Mouse (Mus musculus) heart, embryonic 16.5 days (tissue): Measurements from ENCODE around the gene Tnfrsf9. TPM values are rescaled to one million over a fixed set of nuclear protein-coding genes. Genes with fewer than 3 reads are reported as not detected.
"Not testable (repeated sequence)": the region's sequence is repeated elsewhere in the genome, so short reads cannot be mapped to it uniquely, and the experiment has no call there.

Experiments
- ATAC-seq: fragments of 200-750 bp; cut with Nextera tagmentation; replicated peaks from 2 replicates; pipeline ENCODE4 v1.8.0; 2017; ENCODE audit warnings: moderate number of reproducible peaks; ENCODE audit not compliant: insufficient read depth, low FRiP score; ENCODE audit errors: extremely low read depth
- H3K27ac ChIP-seq: fragments of 300-500 bp; sonication (generic); 2 replicates; pipeline ENCODE4 v1.5.1; 2014; ENCODE audit warnings: mild to moderate bottlenecking, low read length, control low read depth, moderate library complexity
- H3K27me3 ChIP-seq: fragments of 300-500 bp; sonication (generic); 2 replicates; pipeline ENCODE4 v1.6.1; 2014; ENCODE audit warnings: low read length, mixed read lengths; ENCODE audit not compliant: control insufficient read depth, insufficient read depth
- H3K36me3 ChIP-seq: fragments of 300-500 bp; sonication (generic); 2 replicates; pipeline ENCODE4 v1.6.1; 2014; ENCODE audit not compliant: control insufficient read depth, insufficient read depth
- H3K4me1 ChIP-seq: fragments of 300-500 bp; sonication (generic); 2 replicates; pipeline ENCODE4 v1.6.1; 2014; ENCODE audit warnings: low read length, mixed read lengths; ENCODE audit not compliant: control insufficient read depth, insufficient read depth
- H3K4me2 ChIP-seq: fragments of 300-500 bp; sonication (generic); 2 replicates; pipeline ENCODE4 v1.6.1; 2014; ENCODE audit warnings: low read depth, mild to moderate bottlenecking, control low read depth, low read length
- H3K4me3 ChIP-seq: fragments of 300-500 bp; sonication (generic); 2 replicates; pipeline ENCODE4 v1.5.1; 2014; ENCODE audit warnings: mild to moderate bottlenecking, control low read depth, low read length
- H3K9ac ChIP-seq: fragments of 300-500 bp; sonication (generic); 2 replicates; pipeline ENCODE4 v1.6.1; 2014; ENCODE audit warnings: low read length, control low read depth
- H3K9me3 ChIP-seq: fragments of 300-500 bp; sonication (generic); replicated peaks from 2 replicates; pipeline ENCODE4 v1.6.1; 2016; ENCODE audit warnings: low read length; ENCODE audit not compliant: control insufficient read depth
- WGBS: fragments of 180-500 bp; shearing (Covaris S2); extraction: QIAGEN DNeasy Blood & Tissue Kit; methylation state at CpG from one replicate; pipeline ENCODE4 v1.1.7; 2014; 5-methylcytosine and 5-hydroxymethylcytosine counted together
- polyA plus RNA-seq: library from polyadenylated mRNA; unstranded; fragments of >200 nt; fragmentation: Nextera tagmentation; extraction: Ambion mirVana; gene quantifications from 2 replicates; pipeline ENCODE4 v1.2.1, GENCODE M21; 2015

Gene Tnfrsf9
- polyA plus RNA-seq, 1 experiment from 2014 or later: 2.9 TPM

DNA sequence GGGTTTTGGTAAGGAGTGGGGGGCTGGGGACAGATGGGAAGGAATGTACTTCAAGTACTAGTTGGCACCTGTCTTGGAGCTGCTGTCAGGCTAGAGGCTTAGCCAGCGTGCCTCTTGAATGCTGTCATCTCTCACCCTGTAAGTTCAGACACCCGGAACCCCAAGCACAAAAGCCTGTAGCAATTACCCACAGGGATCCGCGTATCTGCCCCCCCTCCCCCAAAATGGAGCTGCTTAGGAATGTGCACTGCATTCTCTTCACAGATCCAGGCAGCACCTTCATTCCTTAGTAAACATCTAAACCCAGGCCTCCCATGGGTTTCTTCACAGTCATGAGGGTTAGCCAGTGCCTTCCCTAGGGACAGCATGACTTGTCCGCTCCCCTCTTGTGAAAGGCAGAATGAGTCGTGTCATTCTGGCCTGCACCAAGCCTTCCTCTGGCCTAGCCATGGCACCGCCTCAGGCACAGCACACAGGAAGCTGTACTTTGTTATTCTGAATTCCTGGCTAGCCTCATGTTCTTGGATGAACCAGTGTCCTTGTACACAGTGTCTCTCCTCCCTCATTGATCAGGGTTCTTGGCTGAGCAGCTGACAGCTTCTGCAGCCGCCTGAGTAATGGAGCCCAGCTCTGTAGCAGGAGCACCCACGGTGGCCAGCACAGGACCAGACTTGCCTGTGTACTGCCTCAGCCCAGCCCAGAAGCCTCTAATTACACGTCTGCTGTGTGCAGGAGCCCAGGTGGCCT lies 42.8 kb upstream of the Tnfrsf9 start:
- 0 out of 2 replicates have a peak overlapping the region, but pooled peaks have one; percentile 7 for H3K4me2 ChIP-seq

DNA sequence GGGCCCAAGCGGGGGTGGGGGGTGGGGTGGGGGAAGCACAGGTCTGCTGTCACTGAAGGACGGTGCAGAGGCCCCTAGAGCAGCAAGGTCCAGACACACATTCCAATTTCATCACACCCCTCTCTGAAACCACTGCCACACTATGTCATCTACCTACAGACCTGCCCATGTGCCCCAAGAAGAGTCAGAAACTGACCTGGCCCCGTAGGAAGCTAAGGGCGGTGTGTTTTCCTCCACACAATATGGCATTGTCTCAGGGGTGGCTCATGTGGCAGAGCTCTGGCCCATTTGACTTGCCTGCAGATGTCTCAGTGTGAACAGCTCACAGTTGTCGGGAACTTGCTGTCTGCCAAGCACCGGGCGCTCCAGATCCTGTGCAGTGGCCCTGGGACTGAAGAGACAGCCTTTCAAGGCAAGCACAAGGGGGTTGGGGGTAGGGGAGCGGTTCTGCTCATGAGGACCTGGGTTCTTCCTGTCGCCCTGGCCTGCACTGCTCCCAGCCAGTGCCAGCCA lies 42.2 kb upstream of the Tnfrsf9 start:
- peak overlapping the region; percentile 69 for H3K27ac ChIP-seq
- 0 out of 2 replicates have a peak, but pooled peaks have one; percentile 18 for ATAC-seq
- WGBS: 36% methylated on average over 9 of the region's 9 CpGs
- peaks cover 25% of the 10 kb centered on the region for H3K4me1 ChIP-seq
- H3K4me3 ChIP-seq: no peak overlapping the region
- H3K9me3 ChIP-seq: no peaks in the 10 kb centered on the region
- peak overlapping the region; percentile 17; the same call in 1 of the 2 replicates for H3K9ac ChIP-seq
- H3K36me3 ChIP-seq: peaks cover 2% of the 10 kb centered on the region; the same call in 1 of the 2 replicates
- no peaks in the 10 kb centered on the region for H3K27me3 ChIP-seq
- H3K4me2 ChIP-seq: no peak overlapping the region

More for the DNA sequence above, 42.8 kb upstream of the Tnfrsf9 start:
- Histone ChIP-seq H3K9me3 (no peaks in the 10 kb centered on the region), H3K4me3 (no peak overlapping the region), H3K4me1 (peaks cover 25% of the 10 kb centered on the region), H3K27ac (peak overlapping the region; percentile 69), H3K36me3 (peaks cover 8% of the 10 kb centered on the region), H3K27me3 (no peaks in the 10 kb centered on the region), H3K9ac (peak overlapping the region; percentile 42; the same call in 1 of the 2 replicates)
- WGBS: 32% methylated on average over 10 of the region's 10 CpGs
- ATAC-seq: peak; percentile 75

DNA sequence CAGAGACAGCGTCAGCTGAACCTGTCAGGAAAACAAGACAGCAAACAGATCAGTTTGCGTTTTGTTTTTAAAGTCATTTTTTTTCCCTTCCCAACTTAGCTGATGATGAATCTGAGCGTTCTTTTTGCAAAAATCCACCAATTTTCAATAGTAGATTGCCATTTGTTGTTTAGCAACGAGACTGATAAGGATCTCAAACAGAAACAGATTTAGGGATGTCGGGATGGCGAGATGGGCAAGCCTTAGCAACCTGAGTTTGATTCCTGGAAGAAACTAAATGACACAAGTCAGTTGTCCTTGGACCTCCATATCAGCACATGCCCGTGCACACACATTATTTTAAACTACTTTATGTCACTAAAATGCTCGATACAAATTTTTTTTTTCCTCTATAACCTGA lies 41.7 kb upstream of the Tnfrsf9 start:
- peaks cover 2% of the 10 kb centered on the region; the same call in 1 of the 2 replicates for H3K36me3 ChIP-seq
- H3K9ac ChIP-seq: no peak overlapping the region
- ATAC-seq: no peak

DNA sequence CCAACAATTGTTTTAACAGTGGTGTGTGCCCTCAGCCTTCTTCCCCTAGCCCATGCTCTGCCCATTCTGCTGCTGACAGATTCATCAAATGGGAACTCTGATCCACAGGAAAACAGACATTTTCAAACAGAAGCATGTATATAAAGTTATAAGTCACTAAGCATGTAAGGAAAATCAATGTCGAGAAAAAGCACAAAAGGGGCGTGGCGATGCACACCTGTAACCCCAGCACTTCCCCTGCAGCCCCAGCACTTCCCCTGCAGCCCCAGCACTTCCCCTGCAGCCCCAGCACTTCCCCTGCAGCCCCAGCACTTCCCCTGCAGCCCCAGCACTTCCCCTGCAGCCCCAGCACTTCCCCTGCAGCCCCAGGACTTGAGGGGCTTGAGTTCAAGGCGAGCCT lies 39.9 kb upstream of the Tnfrsf9 start:
- H3K4me2 ChIP-seq, H3K36me3 ChIP-seq, H3K4me3 ChIP-seq, H3K27me3 ChIP-seq, H3K27ac ChIP-seq, ATAC-seq, H3K9ac ChIP-seq: not testable (repeated sequence)
- 79% methylated on average over 4 of the region's 4 CpGs for WGBS
- Histone ChIP-seq H3K9me3 (peaks cover 15% of the 10 kb centered on the region), H3K4me1 (peaks cover 23% of the 10 kb centered on the region)

More for the DNA sequence above, 41.7 kb upstream of the Tnfrsf9 start:
- H3K9me3 ChIP-seq: no peaks in the 10 kb centered on the region
- no peaks in the 10 kb centered on the region for H3K27me3 ChIP-seq
- no peak overlapping the region for H3K4me2 ChIP-seq
- H3K4me1 ChIP-seq: peaks cover 25% of the 10 kb centered on the region
- 76% methylated on average over 8 of the region's 8 CpGs for WGBS
- peak overlapping the region; percentile 69; the same call in 1 of the 2 replicates for H3K27ac ChIP-seq
- H3K4me3 ChIP-seq: no peak overlapping the region

DNA sequence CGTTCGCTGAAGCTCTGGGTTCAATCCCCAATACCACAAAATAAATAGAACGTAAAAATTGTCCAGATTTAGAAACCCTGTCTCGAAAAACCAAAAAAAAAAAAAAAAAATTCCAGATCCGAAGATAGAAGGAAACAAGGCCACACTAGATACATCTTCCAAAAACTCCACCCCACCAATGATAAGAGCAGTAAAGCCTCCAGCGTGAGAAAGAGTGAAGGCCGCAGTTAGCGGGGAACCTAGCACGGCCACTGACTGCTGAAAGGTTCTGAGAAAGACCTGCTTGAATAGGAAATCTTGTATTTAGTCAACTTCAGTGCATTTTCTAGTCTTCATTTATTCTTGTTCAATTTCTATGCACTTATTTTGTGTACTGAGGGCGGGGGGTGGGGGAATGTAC lies 39.0 kb upstream of the Tnfrsf9 start:
- Histone ChIP-seq H3K36me3 (no peaks in the 10 kb centered on the region), H3K4me3 (no peak overlapping the region), H3K27me3 (no peaks in the 10 kb centered on the region), H3K9me3 (peaks cover 23% of the 10 kb centered on the region), H3K27ac (no peak overlapping the region), H3K9ac (no peak overlapping the region), H3K4me2 (no peak overlapping the region), H3K4me1 (peaks cover 18% of the 10 kb centered on the region)
- 76% methylated on average over 10 of the region's 10 CpGs for WGBS
- no peak for ATAC-seq

DNA sequence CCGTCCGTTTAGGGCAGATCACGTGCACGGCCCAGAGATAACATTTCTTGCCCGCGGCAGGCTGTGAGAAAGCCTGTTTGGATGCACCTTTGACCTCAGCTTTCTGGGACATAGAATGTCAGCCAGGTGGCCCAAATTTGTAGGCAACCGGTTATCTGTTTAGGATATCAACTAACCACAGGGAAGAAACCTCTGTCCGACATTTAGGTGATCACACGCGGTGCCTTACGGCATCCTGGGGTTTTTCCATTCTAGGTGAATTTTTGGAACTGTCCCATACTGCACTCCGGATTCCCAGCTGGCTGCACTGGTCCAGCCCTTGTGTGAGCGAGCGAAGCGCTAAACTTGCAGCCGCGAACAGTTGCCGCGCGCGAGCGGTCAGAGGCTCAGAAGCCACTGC lies 34.7 kb upstream of the Tnfrsf9 start:
- H3K4me3 ChIP-seq: no peak overlapping the region
- H3K27ac ChIP-seq: no peak overlapping the region
- no peaks in the 10 kb centered on the region for H3K36me3 ChIP-seq
- peaks cover 25% of the 10 kb centered on the region for H3K9me3 ChIP-seq
- 91% methylated on average over 22 of the region's 22 CpGs for WGBS
- H3K4me1 ChIP-seq: no peaks in the 10 kb centered on the region
- no peak for ATAC-seq
- no peak overlapping the region for H3K9ac ChIP-seq
- H3K27me3 ChIP-seq: no peaks in the 10 kb centered on the region
- H3K4me2 ChIP-seq: no peak overlapping the region

DNA sequence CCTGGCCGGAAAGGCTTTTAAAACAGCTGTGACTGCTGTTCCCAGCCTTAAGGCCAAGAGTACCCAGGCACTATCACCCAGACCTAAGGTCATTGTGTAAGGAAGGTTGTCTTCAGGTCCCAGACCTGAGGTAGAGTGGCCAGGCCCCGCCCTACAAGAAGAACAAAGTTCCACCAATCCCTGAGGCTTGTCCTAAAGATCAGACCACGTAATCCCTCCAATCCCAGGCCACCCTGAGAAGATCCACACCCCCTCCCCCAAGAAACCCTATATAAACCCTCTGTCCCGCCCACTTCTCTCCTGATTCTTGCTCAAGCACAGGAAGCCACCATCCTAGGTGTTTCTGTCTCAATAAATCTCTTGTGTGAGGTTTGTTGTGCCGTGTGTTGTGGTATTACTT lies 34.0 kb upstream of the Tnfrsf9 start:
- H3K27me3 ChIP-seq: no peaks in the 10 kb centered on the region
- WGBS: 84% methylated on average over 5 of the region's 5 CpGs

DNA sequence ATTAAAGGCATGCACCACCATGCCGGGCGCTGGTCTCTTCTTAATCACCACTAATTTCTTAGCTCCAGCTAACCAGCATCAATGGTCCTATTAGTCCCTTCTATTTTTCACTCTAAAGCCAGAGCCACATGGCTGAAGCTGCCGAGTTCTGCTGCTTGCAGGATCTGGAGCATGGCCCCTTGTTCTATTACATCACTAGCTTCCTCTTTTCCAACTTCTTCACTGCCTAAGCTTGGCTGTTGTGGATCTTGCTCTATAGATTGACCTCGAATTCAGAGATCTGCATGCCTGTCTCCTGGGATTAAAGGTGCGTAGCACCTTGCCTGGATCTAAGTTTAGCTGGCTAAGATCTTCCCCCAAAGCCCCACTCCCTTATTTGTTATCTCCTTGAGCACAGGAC lies 31.7 kb upstream of the Tnfrsf9 start:
- Histone ChIP-seq H3K27ac (no peak overlapping the region), H3K27me3 (no peaks in the 10 kb centered on the region), H3K36me3 (no peaks in the 10 kb centered on the region), H3K9ac (no peak overlapping the region), H3K4me1 (no peaks in the 10 kb centered on the region), H3K4me2 (no peak overlapping the region), H3K4me3 (no peak overlapping the region), H3K9me3 (peaks cover 25% of the 10 kb centered on the region)
- WGBS: 80% methylated on average over 5 of the region's 5 CpGs
- no peak for ATAC-seq

More for the DNA sequence above, 34.0 kb upstream of the Tnfrsf9 start:
- Histone ChIP-seq H3K4me3 (no peak overlapping the region), H3K27ac (no peak overlapping the region), H3K4me2 (no peak overlapping the region), H3K9ac (no peak overlapping the region), H3K9me3 (peaks cover 25% of the 10 kb centered on the region), H3K4me1 (no peaks in the 10 kb centered on the region), H3K36me3 (no peaks in the 10 kb centered on the region)
- no peak for ATAC-seq

DNA sequence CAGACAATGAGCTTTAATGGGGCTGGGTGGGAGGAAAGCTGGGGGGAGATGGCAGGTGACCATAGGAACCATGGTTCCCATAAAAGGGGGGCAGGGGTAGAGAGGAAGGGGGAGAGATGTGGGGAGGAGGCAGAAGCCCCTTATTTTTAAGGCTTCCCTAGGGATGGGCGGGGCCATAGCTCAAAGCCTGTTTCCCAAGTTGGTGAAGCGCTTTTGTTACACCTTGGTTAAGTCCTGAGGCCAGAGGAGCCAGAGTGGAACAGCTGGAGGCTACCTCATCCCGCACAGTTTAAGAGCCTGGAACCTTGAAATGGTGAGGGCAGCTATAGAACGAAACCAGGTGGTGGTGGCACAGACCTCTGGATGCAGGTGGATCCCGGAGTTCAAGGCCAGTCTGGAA lies 26.5 kb upstream of the Tnfrsf9 start:
- no peak for ATAC-seq
- Histone ChIP-seq H3K4me3 (no peak overlapping the region), H3K27ac (no peak overlapping the region), H3K27me3 (no peaks in the 10 kb centered on the region), H3K36me3 (no peaks in the 10 kb centered on the region), H3K9me3 (no peaks in the 10 kb centered on the region), H3K4me1 (peaks cover 4% of the 10 kb centered on the region; the same call in 1 of the 2 replicates), H3K9ac (no peak overlapping the region), H3K4me2 (no peak overlapping the region)
- 80% methylated on average over 5 of the region's 5 CpGs for WGBS
